Mouse (Mus musculus) fat pad, adult 2 months (tissue): Measurements from ENCODE around the gene Atoh8.

ENCODE experiments used
- DNase-seq: peaks from one replicate; pipeline ENCODE4 v3.0.0-alpha.2; 2011; ENCODE audit warnings: low read depth, low spot score; ENCODE audit errors: extremely low read depth

The Atoh8 gene

GRCm38 (mm10) chr6:72161751-72162150 lies 73.6 kb downstream of the Atoh8 start:
- no peak for DNase-seq

DNA sequence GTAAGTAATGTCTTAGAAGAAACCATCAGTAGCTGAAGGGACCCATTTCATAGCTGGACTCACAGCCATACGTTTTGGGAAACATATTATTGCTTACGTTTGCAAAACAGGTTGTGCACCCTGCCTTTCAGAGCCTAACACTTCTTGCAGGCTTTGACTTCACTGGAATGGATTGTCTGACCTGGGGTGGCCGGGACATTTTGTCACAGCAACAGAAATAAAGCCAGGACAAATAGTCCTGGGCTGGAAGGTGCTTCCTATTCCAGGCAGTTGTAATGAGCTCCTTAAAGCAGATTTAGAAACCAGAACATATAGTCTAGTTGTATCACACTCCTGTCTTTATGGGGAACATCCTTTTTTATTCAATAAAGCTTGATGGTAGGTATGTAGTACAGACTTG lies 74.4 kb downstream of the Atoh8 start:
- no peak for DNase-seq

DNA sequence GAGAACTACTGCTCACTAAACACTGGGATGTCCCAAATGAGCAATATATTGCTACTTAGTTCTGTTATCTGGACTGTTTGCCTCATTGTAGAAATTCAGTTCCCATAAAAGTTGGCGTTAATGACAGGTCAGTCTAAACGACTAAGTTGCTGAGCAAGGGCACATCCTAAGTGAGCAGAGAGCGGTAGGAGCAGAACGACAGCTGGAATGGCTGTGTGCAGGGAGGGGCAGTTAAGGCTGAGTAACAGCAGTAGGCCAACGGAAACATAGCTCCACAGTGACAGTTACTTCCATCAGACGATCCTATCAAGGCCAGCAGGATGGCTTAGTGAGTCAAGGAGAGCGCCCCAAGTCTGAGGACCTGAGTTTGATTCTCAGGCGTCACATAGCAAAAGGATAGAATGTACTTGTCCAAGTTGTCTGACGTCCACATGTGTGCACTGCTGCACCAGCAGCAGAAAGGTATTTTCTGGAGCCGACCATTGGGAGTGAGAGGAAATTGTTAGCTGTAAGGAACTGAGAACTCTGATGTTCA lies 75.4 kb downstream of the Atoh8 start:
- DNase-seq, result no peak

DNA sequence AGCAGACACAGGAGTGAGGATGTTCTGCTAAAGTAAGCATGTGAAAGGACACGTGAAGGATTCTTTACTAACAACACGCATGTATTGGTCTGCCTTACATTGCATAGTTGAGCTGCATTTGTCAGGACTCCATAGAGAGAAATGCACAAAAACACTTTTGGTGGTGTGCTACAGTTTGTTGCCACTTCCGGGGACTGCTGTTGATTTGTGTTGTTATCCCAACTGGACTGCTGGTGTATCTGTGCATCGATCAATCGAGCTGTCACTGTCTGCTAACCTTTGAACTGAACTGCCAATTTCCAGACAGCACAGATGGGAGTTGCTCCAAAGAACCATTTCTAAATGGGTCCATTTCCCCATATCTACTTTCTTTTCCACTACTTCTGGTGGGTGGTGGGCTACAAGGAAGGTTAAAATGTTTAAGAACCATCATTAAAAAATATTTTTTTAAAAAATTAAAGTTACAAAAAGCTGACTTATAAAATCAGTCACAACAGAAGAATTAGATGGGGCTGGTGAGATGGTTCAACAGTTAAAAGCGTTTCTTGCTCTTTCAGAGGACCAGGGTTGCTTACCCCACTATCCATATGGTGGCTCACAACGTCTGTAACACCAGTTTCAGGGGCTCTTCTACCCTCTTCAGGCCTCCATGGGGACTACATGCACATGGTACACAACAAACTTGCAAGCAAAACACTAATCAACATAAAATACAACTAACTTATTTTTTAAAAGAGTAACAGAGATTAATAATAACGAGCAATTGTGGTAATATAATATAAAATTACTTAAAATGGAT lies 76.2 kb downstream of the Atoh8 start:
- DNase-seq, result no peak
